In genomic region chr2:156324681-156325080, GRCm38 (mm10) we compare ENCODE assay signal across 1 mouse cellular context.
TF ChIP-seq lines count a peak whose summit lies in the region.

No protein-coding gene starts in this region.

TF ChIP-seq in CH12.LX, 34 proteins besides CTCF, POLR2A, EP300 and RAD21:
- TF ChIP-seq USF1 (IDR thresholded peaks at IDR 0.05; ENCODE audit: low read depth, low read length) (peak; percentile 41), MAFK (IDR thresholded peaks at IDR 0.05; ENCODE audit: insufficient replicate concordance, low read length) (no peak), NRF1 (IDR thresholded peaks at IDR 0.05; ENCODE audit: low read depth, low read length) (no peak), TBP (conservative IDR thresholded peaks at IDR 0.05; ENCODE audit: low read depth, low read length) (no peak), USF2 (conservative IDR thresholded peaks at IDR 0.05; ENCODE audit: low read depth, low read length) (peak; percentile 31), HCFC1 (IDR thresholded peaks at IDR 0.05; ENCODE audit: low read depth, low read length) (no peak), MEF2A (IDR thresholded peaks at IDR 0.05; ENCODE audit: borderline replicate concordance, low read depth, low read length) (no peak), GABPA (IDR thresholded peaks at IDR 0.05; ENCODE audit: insufficient replicate concordance, low read depth, low read length) (no peak), NELFE (IDR thresholded peaks at IDR 0.05; ENCODE audit: low read depth, low read length) (no peak)
